Mouse (Mus musculus) spleen, postnatal 4 days (tissue): ENCODE data around the gene Naaa.
A peak's percentile ranks its signal among the peaks of the same experiment; 100 is the strongest.

Source experiments
- DNase-seq, 2 experiments: peaks; one replicate each; pipeline ENCODE4 v3.0.0; 2022; ENCODE audit warnings: low spot score in 2 of 2

Gene Naaa

GRCm38 (mm10) chr5:92277437-92278394 is at the start of gene Naaa:
TSS of gene Naaa (minus strand) at chr5:92278170.
- DNase-seq, result peak; percentile 82 to 88

- DNase-seq, result no peak
Observed at GRCm38 (mm10) chr5:92327367-92327766, 49.4 kb upstream of the Naaa start.

- DNase-seq, result no peak
Observed at GRCm38 (mm10) chr5:92323264-92323663, 45.3 kb upstream of the Naaa start.

- DNase-seq, result no peak
Observed at GRCm38 (mm10) chr5:92322612-92323011, 44.6 kb upstream of the Naaa start.

- no peak for DNase-seq
Observed at GRCm38 (mm10) chr5:92321631-92322400, 43.8 kb upstream of the Naaa start.

- peak; percentile 22 to 65 for DNase-seq
Observed at GRCm38 (mm10) chr5:92318596-92318995, 40.6 kb upstream of the Naaa start.

- DNase-seq, result no peak
Observed at GRCm38 (mm10) chr5:92318119-92318518, 40.1 kb upstream of the Naaa start.

GRCm38 (mm10) chr5:92313776-92314175 is 35.8 kb upstream of the Naaa start:
- no peak for DNase-seq

- DNase-seq, result peak; percentile 82 to 93
Observed at GRCm38 (mm10) chr5:92312046-92312715, 34.2 kb upstream of the Naaa start.

- peak; percentile 88 to 93 for DNase-seq
Observed at GRCm38 (mm10) chr5:92309681-92310511, 31.9 kb upstream of the Naaa start, which contains the start of gene Sdad1. TSS of gene Sdad1 (minus strand) at chr5:92310479.

- DNase-seq, result no peak
Observed at GRCm38 (mm10) chr5:92304291-92304690, 26.3 kb upstream of the Naaa start.

GRCm38 (mm10) chr5:92302149-92302840 is 24.3 kb upstream of the Naaa start:
- DNase-seq, result no peak

- no peak for DNase-seq
Observed at GRCm38 (mm10) chr5:92294525-92294924, 16.6 kb upstream of the Naaa start.

- no peak for DNase-seq
Observed at GRCm38 (mm10) chr5:92291652-92292414, 13.9 kb upstream of the Naaa start.

GRCm38 (mm10) chr5:92287840-92288239 is 9.9 kb upstream of the Naaa start:
- DNase-seq, result no peak

- DNase-seq, result no peak
Observed at GRCm38 (mm10) chr5:92283107-92283506, 5.1 kb upstream of the Naaa start.

GRCm38 (mm10) chr5:92282571-92282970 is 4.6 kb upstream of the Naaa start:
- no peak for DNase-seq

- peak in 1 of 2 experiments; percentile 45 for DNase-seq
Observed at GRCm38 (mm10) chr5:92278942-92279537, 1.1 kb upstream of the Naaa start.

- DNase-seq, result no peak
Observed at GRCm38 (mm10) chr5:92270496-92270895, 7.5 kb downstream of the Naaa start.
